Mouse (Mus musculus) lung, postnatal 0 days (tissue): Measurements from ENCODE around the gene Ttc39d. TPM values are rescaled to one million over a fixed set of nuclear protein-coding genes. Genes with fewer than 3 reads are reported as not detected.
A peak's percentile ranks its signal among the peaks of the same experiment; 100 is the strongest.
"Not testable (repeated sequence)": the region's sequence is repeated elsewhere in the genome, so short reads cannot be mapped to it uniquely, and the experiment has no call there.

Experiments used
- ATAC-seq: fragments of 200-750 bp; cut with Nextera tagmentation; 2 replicates; pipeline ENCODE4 v1.8.0; 2017; ENCODE audit warnings: moderate library complexity
- DNase-seq: peaks from one replicate; pipeline ENCODE4 v3.0.0-alpha.2; 2016; ENCODE audit warnings: low spot score
- H3K27ac ChIP-seq: fragments of 300-500 bp; sonication (generic); 2 replicates; pipeline ENCODE4 v1.5.1; 2014; ENCODE audit warnings: antibody characterized with exemption, mild to moderate bottlenecking, low read length, mixed read lengths
- H3K27me3 ChIP-seq: fragments of 300-500 bp; sonication (generic); replicated peaks from 2 replicates; pipeline ENCODE4 v1.6.1; 2014; ENCODE audit warnings: low read length, mixed read lengths; ENCODE audit not compliant: insufficient read depth
- H3K36me3 ChIP-seq: fragments of 300-500 bp; sonication (generic); 2 replicates; pipeline ENCODE4 v1.6.1; 2014; ENCODE audit warnings: low read length, mixed read lengths; ENCODE audit not compliant: insufficient read depth
- H3K4me1 ChIP-seq: fragments of 300-500 bp; sonication (generic); 2 replicates; pipeline ENCODE4 v1.6.1; 2014; ENCODE audit warnings: antibody characterized with exemption, low read depth, low read length, mixed read lengths; ENCODE audit not compliant: insufficient read depth
- H3K4me2 ChIP-seq: fragments of 300-500 bp; sonication (generic); replicated peaks from 2 replicates; pipeline ENCODE4 v1.6.1; 2014; ENCODE audit warnings: low read depth, mild to moderate bottlenecking, low read length, moderate library complexity, mixed read lengths
- H3K4me3 ChIP-seq: fragments of 300-500 bp; sonication (generic); 2 replicates; pipeline ENCODE4 v1.5.1; 2014; ENCODE audit warnings: low read depth, low read length
- H3K9ac ChIP-seq: fragments of 300-500 bp; sonication (generic); replicated peaks from 2 replicates; pipeline ENCODE4 v1.6.1; 2014; ENCODE audit warnings: low read depth, mild to moderate bottlenecking
- H3K9me3 ChIP-seq: fragments of 300-500 bp; sonication (generic); 2 replicates; pipeline ENCODE4 v1.6.1; 2016; ENCODE audit warnings: low read length, mixed read lengths
- CTCF ChIP-seq: IDR thresholded peaks from 2 replicates; pipeline ENCODE4 v1.5.1; 2016; ENCODE audit warnings: antibody characterized with exemption, mild to moderate bottlenecking
- EP300 ChIP-seq: IDR thresholded peaks from 2 replicates; pipeline ENCODE4 v1.6.1; 2016; ENCODE audit warnings: antibody characterized with exemption, mild to moderate bottlenecking, control low read depth
- WGBS: fragments of 180-500 bp; shearing (Covaris S2); extraction: QIAGEN DNeasy Blood & Tissue Kit; methylation state at CpG from one replicate; pipeline ENCODE4 v1.1.7; 2014; 5-methylcytosine and 5-hydroxymethylcytosine counted together
- polyA plus RNA-seq: library from polyadenylated mRNA; unstranded; fragments of >200 nt; fragmentation: Nextera tagmentation; extraction: Ambion mirVana; gene quantifications from 2 replicates; pipeline ENCODE4 v1.2.1, GENCODE M21; 2015

Gene Ttc39d
- polyA plus RNA-seq, 1 experiment from 2014 or later, result 0.19 TPM

GRCm38 (mm10) chr17:80172761-80173160, 34.5 kb upstream of the Ttc39d start:
- WGBS, result 69% methylated on average over 5 of the region's 5 CpGs
- no peak overlapping the region for H3K4me2 ChIP-seq
- 0 out of 2 replicates have a peak, but pooled peaks cover 5% of the 10 kb centered on the region for H3K4me1 ChIP-seq
- no peaks in the 10 kb centered on the region for H3K36me3 ChIP-seq
- no peak overlapping the region for H3K4me3 ChIP-seq
- DNase-seq (peak; percentile 48), ATAC-seq (no peak)
- no peak for TF ChIP-seq EP300
- no peak for TF ChIP-seq CTCF
- no peaks in the 10 kb centered on the region for H3K9me3 ChIP-seq
- H3K27me3 ChIP-seq, result no peaks in the 10 kb centered on the region
- H3K27ac ChIP-seq, result no peak overlapping the region
- H3K9ac ChIP-seq, result no peak overlapping the region

DNA sequence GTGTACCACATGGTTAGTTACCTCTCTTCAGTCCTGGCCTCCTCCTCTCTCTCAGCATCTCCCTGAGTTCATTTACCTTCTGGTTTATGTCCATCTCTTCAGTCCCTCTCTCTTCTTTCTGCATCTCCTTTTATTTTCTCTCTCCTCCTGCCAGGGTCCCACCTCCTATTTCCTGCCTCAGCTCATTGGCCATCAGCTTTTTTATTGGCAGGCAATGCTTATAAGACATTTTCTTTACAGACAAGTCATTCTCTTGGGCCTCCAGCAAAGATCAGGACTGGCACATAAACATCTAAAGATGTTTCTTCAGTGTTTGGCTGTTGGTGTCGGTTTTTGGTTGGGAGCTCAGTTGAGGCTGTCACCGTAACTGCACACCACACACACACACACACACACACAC, 33.6 kb upstream of the Ttc39d start:
- Histone ChIP-seq H3K36me3 (no peaks in the 10 kb centered on the region), H3K27me3 (no peaks in the 10 kb centered on the region), H3K9me3 (no peaks in the 10 kb centered on the region), H3K27ac (no peak overlapping the region), H3K9ac (no peak overlapping the region), H3K4me1 (0 out of 2 replicates have a peak, but pooled peaks cover 5% of the 10 kb centered on the region), H3K4me3 (no peak overlapping the region), H3K4me2 (no peak overlapping the region)
- 90% methylated on average over 2 of the region's 2 CpGs for whole genome bisulfite sequencing
- no peak for TF ChIP-seq EP300
- TF ChIP-seq CTCF, result no peak
- DNase-seq (no peak), ATAC-seq (no peak)

DNA sequence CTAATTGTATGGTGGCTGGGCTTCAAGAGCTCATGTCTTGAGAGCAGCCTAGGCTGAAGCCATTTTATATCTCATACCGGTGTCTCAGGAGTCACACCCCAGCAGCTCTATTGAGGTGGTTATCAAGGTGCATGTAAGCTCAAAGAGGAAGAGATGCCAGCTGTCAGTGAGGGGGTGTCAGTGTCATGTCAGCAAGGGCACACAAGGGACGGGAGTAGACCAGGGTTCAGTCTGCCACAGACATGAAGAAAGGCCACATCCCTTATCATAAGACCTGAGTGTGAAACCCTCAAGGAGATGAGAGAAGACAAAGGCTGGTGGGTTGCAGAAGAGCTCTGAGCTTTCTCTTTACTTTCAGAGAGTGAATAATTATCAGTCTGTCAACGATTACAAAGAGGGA, 33.1 kb upstream of the Ttc39d start:
- DNase-seq (no peak), ATAC-seq (no peak)
- Histone ChIP-seq H3K27me3 (no peaks in the 10 kb centered on the region), H3K27ac (no peak overlapping the region), H3K9ac (no peak overlapping the region), H3K9me3 (no peaks in the 10 kb centered on the region), H3K36me3 (no peaks in the 10 kb centered on the region), H3K4me2 (no peak overlapping the region), H3K4me1 (0 out of 2 replicates have a peak, but pooled peaks cover 5% of the 10 kb centered on the region), H3K4me3 (no peak overlapping the region)
- TF ChIP-seq EP300, result no peak
- no peak for TF ChIP-seq CTCF
- 70% methylated on average over 3 of the region's 3 CpGs for WGBS

- H3K9me3 ChIP-seq, result no peaks in the 10 kb centered on the region
- ATAC-seq, result peak; percentile 53
- H3K4me3 ChIP-seq, result no peak overlapping the region
- 58% methylated on average over 19 of the region's 19 CpGs for WGBS
- H3K4me2 ChIP-seq, result no peak overlapping the region
- H3K9ac ChIP-seq, result no peak overlapping the region
- no peaks in the 10 kb centered on the region for H3K27me3 ChIP-seq
- H3K27ac ChIP-seq, result no peak overlapping the region
- peak; percentile 40 for DNase-seq
- TF ChIP-seq EP300 (no peak), CTCF (no peak)
- 0 out of 2 replicates have a peak, but pooled peaks cover 5% of the 10 kb centered on the region for H3K4me1 ChIP-seq
- H3K36me3 ChIP-seq, result no peaks in the 10 kb centered on the region
These were observed 32.4 kb upstream of the Ttc39d start for GRCm38 (mm10) chr17:80174699-80175385.

GRCm38 (mm10) chr17:80175386-80175739, 31.9 kb upstream of the Ttc39d start:
- TF ChIP-seq CTCF, result no peak
- TF ChIP-seq EP300, result no peak
- H3K4me1 ChIP-seq, result 0 out of 2 replicates have a peak, but pooled peaks cover 5% of the 10 kb centered on the region

GRCm38 (mm10) chr17:80175966-80176365, 31.3 kb upstream of the Ttc39d start:
- H3K9me3 ChIP-seq, result no peaks in the 10 kb centered on the region
- DNase-seq, result no peak
- no peak for ATAC-seq
- no peak overlapping the region for H3K4me2 ChIP-seq
- H3K9ac ChIP-seq, result no peak overlapping the region
- H3K27me3 ChIP-seq, result no peaks in the 10 kb centered on the region
- no peak for TF ChIP-seq EP300
- no peak for TF ChIP-seq CTCF
- no peaks in the 10 kb centered on the region for H3K36me3 ChIP-seq
- 89% methylated on average over 3 of the region's 3 CpGs for WGBS
- 0 out of 2 replicates have a peak, but pooled peaks cover 5% of the 10 kb centered on the region for H3K4me1 ChIP-seq
- H3K4me3 ChIP-seq, result no peak overlapping the region
- H3K27ac ChIP-seq, result no peak overlapping the region

More at GRCm38 (mm10) chr17:80175386-80175739, 31.9 kb upstream of the Ttc39d start:
- H3K9ac ChIP-seq, result no peak overlapping the region
- ATAC-seq, result no peak
- no peak overlapping the region for H3K4me2 ChIP-seq
- no peak overlapping the region for H3K27ac ChIP-seq
- no peaks in the 10 kb centered on the region for H3K9me3 ChIP-seq
- no peak overlapping the region for H3K4me3 ChIP-seq
- no peaks in the 10 kb centered on the region for H3K36me3 ChIP-seq
- no peak for DNase-seq
- WGBS, result 85% methylated on average over 4 of the region's 4 CpGs
- H3K27me3 ChIP-seq, result no peaks in the 10 kb centered on the region

GRCm38 (mm10) chr17:80178846-80179245, 28.4 kb upstream of the Ttc39d start:
- not testable (repeated sequence) for H3K27ac ChIP-seq, ATAC-seq, H3K9ac ChIP-seq, H3K4me3 ChIP-seq, H3K36me3 ChIP-seq, H3K9me3 ChIP-seq, H3K27me3 ChIP-seq, H3K4me1 ChIP-seq, DNase-seq, H3K4me2 ChIP-seq
- 93% methylated on average over 2 of the region's 3 CpGs for WGBS
